Mouse (Mus musculus): ENCODE results near the gene Odf2. TPM values are rescaled to one million over a fixed set of nuclear protein-coding genes. Genes with fewer than 3 reads are reported as not detected.

The Odf2 gene
- polyA plus RNA-seq, 2 experiments, result 42.3 to 84.6 TPM

GRCm38 (mm10) chr2:29930506-29930905, 41.5 kb downstream of the Odf2 start:
- Histone ChIP-seq H3K36me3 (ENCODE audit: control insufficient read depth, insufficient read depth, low read length) (peaks cover 58% of the 10 kb centered on the region), H3K4me2 (replicated peaks; ENCODE audit: low read depth, low read length, severe bottlenecking) (no peak overlapping the region), H3K9ac (ENCODE audit: low read depth, low read length, severe bottlenecking) (no peak overlapping the region), H3K4me1 (ENCODE audit: control insufficient read depth, insufficient read depth, low read length) (no peaks in the 10 kb centered on the region), H3K27me3 (ENCODE audit: control insufficient read depth, insufficient read depth, low read length) (no peaks in the 10 kb centered on the region), H3K4me3 (replicated peaks; ENCODE audit: low read length) (no peak overlapping the region), H3K9me3 (ENCODE audit: control insufficient read depth, low read length) (no peaks in the 10 kb centered on the region), H3K27ac (replicated peaks; ENCODE audit: low read depth, low read length) (no peak overlapping the region)
- WGBS, result 82% methylated on average over 10 of the region's 10 CpGs
- DNase-seq (ENCODE audit: low spot score) (no peak), ATAC-seq (ENCODE audit: low FRiP score, low read depth) (no peak)
- TF ChIP-seq POLR2A (IDR thresholded peaks at IDR 0.05; ENCODE audit: borderline replicate concordance, extremely low read depth, insufficient read depth, insufficient read length), result no peak

- no peak for ATAC-seq (ENCODE audit: low FRiP score, low read depth)
- 88% methylated on average over 6 of the region's 6 CpGs for WGBS
- Histone ChIP-seq H3K27ac (replicated peaks; ENCODE audit: low read depth, low read length) (no peak overlapping the region), H3K4me1 (ENCODE audit: control insufficient read depth, insufficient read depth, low read length) (peaks cover 4% of the 10 kb centered on the region; the same call in 1 of the 2 replicates), H3K9ac (ENCODE audit: low read depth, low read length, severe bottlenecking) (no peak overlapping the region), H3K9me3 (ENCODE audit: control insufficient read depth, low read length) (no peaks in the 10 kb centered on the region), H3K36me3 (ENCODE audit: control insufficient read depth, insufficient read depth, low read length) (peaks cover 51% of the 10 kb centered on the region), H3K4me3 (replicated peaks; ENCODE audit: low read length) (no peak overlapping the region), H3K4me2 (replicated peaks; ENCODE audit: low read depth, low read length, severe bottlenecking) (no peak overlapping the region), H3K27me3 (ENCODE audit: control insufficient read depth, insufficient read depth, low read length) (no peaks in the 10 kb centered on the region)
- no peak for TF ChIP-seq POLR2A (IDR thresholded peaks at IDR 0.05; ENCODE audit: borderline replicate concordance, extremely low read depth, insufficient read depth, insufficient read length)
- peak; percentile 20 for DNase-seq (ENCODE audit: low spot score)
Measured at GRCm38 (mm10) chr2:29931194-29931593, 42.2 kb downstream of the Odf2 start.

DNA sequence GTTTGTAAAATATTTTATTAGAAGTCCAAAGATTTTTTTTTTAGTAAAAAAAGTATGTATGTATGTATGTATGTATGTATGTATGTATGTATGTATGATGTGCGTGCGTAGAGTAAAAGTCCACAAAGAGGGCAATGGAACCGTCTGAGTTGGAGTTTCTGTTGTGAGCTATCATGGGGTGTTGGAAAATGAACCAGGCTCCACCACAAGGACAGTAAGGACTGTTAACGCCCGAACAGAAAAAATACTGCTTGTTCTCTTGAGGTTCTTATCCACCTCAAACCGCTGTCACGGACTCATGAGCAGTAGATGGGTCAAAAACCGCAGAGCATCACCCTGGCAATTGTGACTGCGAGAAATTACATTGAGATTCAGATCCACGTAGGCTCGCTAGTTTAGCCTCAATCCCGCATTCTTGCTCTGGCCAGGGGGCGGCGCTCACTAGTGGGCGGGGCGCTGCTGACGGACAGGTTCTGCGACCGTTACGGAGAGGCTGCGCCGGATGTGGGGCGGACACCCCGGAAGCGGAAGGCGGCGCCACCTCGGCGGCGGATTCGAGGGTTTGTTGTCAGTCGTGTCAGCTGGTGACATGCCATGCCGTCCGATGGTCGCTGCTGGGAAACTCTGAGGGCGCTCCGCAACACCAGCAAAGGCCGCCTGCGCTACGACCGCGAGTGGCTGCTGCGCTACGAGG, 46.0 kb downstream of the Odf2 start, which contains the start of gene Gle1:
Gene Gle1 (plus strand): TSS at position 521 of the 694 bp plus-strand sequence.
- H3K4me2 ChIP-seq (replicated peaks; ENCODE audit: low read depth, low read length, severe bottlenecking), result peak within 1 kb of the TSS; percentile 62
- DNase-seq (ENCODE audit: low spot score) (peak; percentile 91), ATAC-seq (ENCODE audit: low FRiP score, low read depth) (peak; percentile 96)
- peak; percentile 60; the same call in 1 of the 2 replicates for TF ChIP-seq POLR2A (IDR thresholded peaks at IDR 0.05; ENCODE audit: borderline replicate concordance, extremely low read depth, insufficient read depth, insufficient read length)
- H3K4me3 ChIP-seq (replicated peaks; ENCODE audit: low read length), result peak within 1 kb of the TSS; percentile 89
- WGBS, result 4% methylated on average over 34 of the region's 44 CpGs
- peak within 1 kb of the TSS; percentile 60 for H3K9ac ChIP-seq (ENCODE audit: low read depth, low read length, severe bottlenecking)
- no peaks in the 10 kb centered on the region for H3K27me3 ChIP-seq (ENCODE audit: control insufficient read depth, insufficient read depth, low read length)
- H3K9me3 ChIP-seq (ENCODE audit: control insufficient read depth, low read length), result no peaks in the 10 kb centered on the region
- H3K4me1 ChIP-seq (ENCODE audit: control insufficient read depth, insufficient read depth, low read length), result peaks cover 5% of the 10 kb centered on the region; the same call in 1 of the 2 replicates
- peaks cover 40% of the 10 kb centered on the region for H3K36me3 ChIP-seq (ENCODE audit: control insufficient read depth, insufficient read depth, low read length)
- H3K27ac ChIP-seq (replicated peaks; ENCODE audit: low read depth, low read length), result peak within 1 kb of the TSS; percentile 83

DNA sequence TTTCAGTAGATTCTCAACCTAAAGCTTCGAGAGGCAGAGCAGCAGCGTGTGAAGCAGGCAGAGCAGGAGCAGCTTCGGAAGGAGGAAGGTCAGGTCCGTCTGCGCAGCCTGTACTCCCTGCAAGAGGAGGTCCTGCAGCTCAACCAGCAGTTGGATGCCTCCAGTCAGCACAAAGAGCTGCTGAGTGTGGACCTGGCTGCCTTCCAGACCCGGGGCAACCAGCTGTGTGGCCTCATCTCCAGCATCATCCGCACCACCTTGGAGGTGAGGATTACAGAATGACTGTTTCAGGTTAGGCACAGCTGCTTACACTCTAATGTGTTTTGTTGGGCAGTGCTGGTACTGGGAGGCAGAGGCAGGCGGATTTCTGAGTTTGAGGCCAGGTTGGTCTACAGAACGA, 51.1 kb downstream of the Odf2 start:
- WGBS, result 89% methylated on average over 9 of the region's 9 CpGs
- H3K27ac ChIP-seq (replicated peaks; ENCODE audit: low read depth, low read length), result no peak overlapping the region

GRCm38 (mm10) chr2:29940826-29941225, 51.8 kb downstream of the Odf2 start:
- Histone ChIP-seq H3K27ac (replicated peaks; ENCODE audit: low read depth, low read length) (no peak overlapping the region), H3K4me3 (replicated peaks; ENCODE audit: low read length) (no peak overlapping the region), H3K4me1 (ENCODE audit: control insufficient read depth, insufficient read depth, low read length) (peaks cover 4% of the 10 kb centered on the region; the same call in 1 of the 2 replicates), H3K27me3 (ENCODE audit: control insufficient read depth, insufficient read depth, low read length) (no peaks in the 10 kb centered on the region), H3K9me3 (ENCODE audit: control insufficient read depth, low read length) (no peaks in the 10 kb centered on the region), H3K36me3 (ENCODE audit: control insufficient read depth, insufficient read depth, low read length) (peaks cover 82% of the 10 kb centered on the region), H3K4me2 (replicated peaks; ENCODE audit: low read depth, low read length, severe bottlenecking) (no peak overlapping the region), H3K9ac (ENCODE audit: low read depth, low read length, severe bottlenecking) (no peak overlapping the region)
- no peak for TF ChIP-seq POLR2A (IDR thresholded peaks at IDR 0.05; ENCODE audit: borderline replicate concordance, extremely low read depth, insufficient read depth, insufficient read length)
- no peak for DNase-seq (ENCODE audit: low spot score)
- ATAC-seq (ENCODE audit: low FRiP score, low read depth), result no peak
- 97% methylated on average over 7 of the region's 7 CpGs for WGBS

More for the DNA sequence above, 51.1 kb downstream of the Odf2 start:
- TF ChIP-seq POLR2A (IDR thresholded peaks at IDR 0.05; ENCODE audit: borderline replicate concordance, extremely low read depth, insufficient read depth, insufficient read length), result no peak
- no peak overlapping the region for H3K4me3 ChIP-seq (replicated peaks; ENCODE audit: low read length)
- no peak for DNase-seq (ENCODE audit: low spot score)
- H3K36me3 ChIP-seq (ENCODE audit: control insufficient read depth, insufficient read depth, low read length), result peaks cover 75% of the 10 kb centered on the region
- H3K4me2 ChIP-seq (replicated peaks; ENCODE audit: low read depth, low read length, severe bottlenecking), result no peak overlapping the region
- no peak overlapping the region for H3K9ac ChIP-seq (ENCODE audit: low read depth, low read length, severe bottlenecking)
- no peak for ATAC-seq (ENCODE audit: low FRiP score, low read depth)
- no peaks in the 10 kb centered on the region for H3K9me3 ChIP-seq (ENCODE audit: control insufficient read depth, low read length)
- no peaks in the 10 kb centered on the region for H3K27me3 ChIP-seq (ENCODE audit: control insufficient read depth, insufficient read depth, low read length)
- peaks cover 5% of the 10 kb centered on the region; the same call in 1 of the 2 replicates for H3K4me1 ChIP-seq (ENCODE audit: control insufficient read depth, insufficient read depth, low read length)
